Mouse (Mus musculus) liver, adult 2 months (tissue): ENCODE results near the gene Fam20b.

Experiments used
- CTCF ChIP-seq: fragments of 200-500 bp; IDR thresholded peaks from 2 replicates; pipeline ENCODE4 v1.5.1; 2011; ENCODE audit warnings: low read depth, low read length, control low read depth
- POLR2A ChIP-seq: fragments of 200-500 bp; IDR thresholded peaks from 2 replicates; pipeline ENCODE4 v1.6.1; 2011; ENCODE audit warnings: low read length, control low read depth; ENCODE audit not compliant: insufficient read depth; ENCODE audit errors: extremely low read depth

- no peak for TF ChIP-seq POLR2A
- TF ChIP-seq CTCF, result no peak
Observed at GRCm38 (mm10) chr1:156718286-156718949, 468 bp downstream of the Fam20b start.
